Mouse (Mus musculus): Measurements from ENCODE around the gene Brd3. TPM values are rescaled to one million over a fixed set of nuclear protein-coding genes. Genes with fewer than 3 reads are reported as not detected.
A peak's percentile ranks its signal among the peaks of the same experiment; 100 is the strongest.

Gene Brd3
- total RNA-seq, 2 experiments from 2014 or later: 57.5 to 59.6 TPM

GRCm38 (mm10) chr2:27425751-27426405 is 81.6 kb downstream of the Brd3 start:
- no peak for DNase-seq

- DNase-seq: peak; percentile 55
These were observed 82.3 kb downstream of the Brd3 start for GRCm38 (mm10) chr2:27425161-27425611.

DNA sequence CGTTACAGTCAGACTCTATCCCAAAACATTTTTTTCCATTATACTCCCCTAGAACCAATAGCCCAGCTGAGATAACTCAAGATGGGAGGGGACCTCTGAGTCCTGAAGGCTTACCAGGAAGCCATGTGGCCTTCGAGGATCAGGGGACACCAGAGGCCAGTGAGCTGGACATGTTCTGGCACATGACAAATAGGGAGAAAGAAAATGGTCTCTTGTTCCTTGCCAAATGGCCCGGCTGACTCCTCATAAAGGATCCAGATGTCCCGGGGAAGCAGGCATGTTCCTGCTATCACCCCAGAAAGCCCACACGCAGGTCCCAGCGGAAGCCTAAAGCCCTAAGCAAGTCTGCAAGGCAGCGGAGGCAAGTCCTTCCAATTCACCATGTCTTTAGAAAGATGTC is 83.9 kb downstream of the Brd3 start:
- DNase-seq: peak; percentile 49

DNA sequence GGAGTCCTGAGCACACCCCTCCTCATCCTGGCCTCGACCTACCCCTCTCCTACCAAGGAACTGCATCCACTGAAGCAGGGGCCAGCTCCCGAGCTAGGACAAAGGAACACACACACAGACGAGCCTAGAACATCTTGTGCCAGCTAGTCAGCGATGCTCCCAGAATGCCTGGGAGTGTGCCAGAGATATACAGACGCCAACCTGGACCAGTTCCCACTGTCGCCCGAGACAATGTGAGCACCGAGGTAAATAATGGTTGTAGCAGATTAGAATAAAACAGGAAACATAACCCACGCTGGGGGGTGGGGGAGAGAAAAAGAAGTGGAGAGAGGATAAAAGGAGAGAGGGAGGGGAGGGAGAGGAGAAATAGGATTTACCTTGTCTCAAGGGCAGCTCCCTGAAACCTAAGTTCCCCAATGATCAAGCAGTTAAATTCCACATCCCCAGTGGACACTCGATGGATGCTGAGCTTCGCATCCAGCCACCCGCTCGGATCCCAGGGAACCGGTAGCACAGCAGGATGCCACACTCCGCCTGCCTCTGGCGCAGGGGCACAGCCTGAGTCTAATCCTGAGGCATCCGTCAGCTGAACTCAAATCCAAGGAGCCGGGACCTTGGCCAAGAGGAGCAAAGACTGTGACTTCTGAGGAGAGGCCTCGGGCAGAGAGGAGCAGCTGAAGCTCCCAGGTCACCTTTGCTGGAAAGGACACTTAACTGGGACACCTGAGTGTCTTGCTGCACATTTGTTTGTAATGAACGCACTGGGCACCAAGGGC is 86.0 kb downstream of the Brd3 start:
- DNase-seq: peak; percentile 76

DNA sequence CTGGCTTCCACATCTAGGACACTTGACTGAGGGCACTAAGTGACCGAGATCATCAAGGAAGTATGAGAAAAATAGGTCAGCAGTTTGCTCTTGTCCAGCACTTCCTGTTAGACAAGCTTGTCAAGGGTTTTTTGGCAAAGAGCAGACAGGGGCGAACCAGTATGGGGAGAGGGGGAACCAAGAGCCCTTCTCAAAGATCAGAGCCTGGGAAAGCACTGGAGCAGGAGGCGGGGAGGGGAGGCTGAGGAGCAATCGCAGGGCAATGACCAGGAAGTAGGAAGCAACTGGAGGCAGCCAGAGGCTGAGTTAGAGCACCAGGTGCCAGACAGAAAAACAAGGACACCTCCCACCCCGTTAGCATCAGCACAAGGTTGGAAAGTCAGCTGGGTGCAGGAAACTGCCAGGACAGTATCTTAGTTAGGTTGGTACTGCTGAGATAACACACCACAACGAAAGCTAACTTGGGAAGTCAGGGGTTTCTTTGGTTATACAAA is 88.8 kb downstream of the Brd3 start:
- DNase-seq: peak; percentile 42

GRCm38 (mm10) chr2:27417648-27418153 is 89.8 kb downstream of the Brd3 start:
- DNase-seq: no peak

GRCm38 (mm10) chr2:27416425-27416824 is 91.0 kb downstream of the Brd3 start:
- peak; percentile 32 for DNase-seq

GRCm38 (mm10) chr2:27415060-27415783 is 92.2 kb downstream of the Brd3 start:
- no peak for DNase-seq

GRCm38 (mm10) chr2:27413936-27414657 is 93.4 kb downstream of the Brd3 start:
- DNase-seq: peak; percentile 46

DNA sequence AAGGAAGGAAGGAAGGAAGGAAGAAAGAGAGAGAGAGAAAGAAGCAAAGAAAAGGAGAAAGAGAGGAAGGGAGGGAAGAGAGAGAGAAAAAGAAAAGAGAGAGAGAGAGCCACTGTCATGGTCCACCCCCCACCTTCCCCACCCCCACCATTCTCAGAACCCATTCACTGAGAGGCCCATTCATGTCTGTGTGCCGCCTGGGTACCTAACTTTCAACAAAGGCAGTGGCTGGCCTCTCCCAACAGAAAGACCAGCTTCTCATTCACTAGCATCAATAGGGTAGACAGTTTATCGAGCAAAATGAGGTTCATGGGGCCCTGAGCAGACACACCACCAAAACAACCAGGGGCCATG is 93.9 kb downstream of the Brd3 start:
- no peak for DNase-seq

DNA sequence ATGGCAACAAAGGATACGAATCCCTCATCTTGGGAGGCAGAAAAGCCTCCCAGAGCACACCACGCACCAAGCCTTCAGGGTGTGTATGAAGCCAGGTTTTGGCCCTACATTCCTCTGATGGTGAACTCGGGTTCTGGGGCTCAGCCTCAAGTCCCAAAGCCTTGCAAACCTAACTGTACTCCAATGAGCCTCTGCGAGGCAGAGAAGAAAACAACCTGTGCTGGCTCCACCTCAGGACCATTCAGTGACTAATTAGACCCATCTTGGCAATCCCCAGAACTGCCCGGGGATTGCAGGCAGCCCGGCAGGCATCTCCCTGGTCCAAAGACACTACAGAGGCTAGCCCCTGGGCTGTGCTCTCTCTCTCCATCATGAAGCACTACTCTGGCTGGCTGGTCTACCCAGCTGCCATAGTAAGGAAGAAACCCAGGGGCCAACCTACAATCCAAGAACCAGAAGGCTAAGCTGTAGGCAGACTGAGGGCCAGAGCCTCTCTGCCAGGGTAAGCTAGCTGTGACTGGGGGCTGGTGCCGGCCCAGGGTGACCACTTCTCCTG is 95.1 kb downstream of the Brd3 start:
- no peak for DNase-seq

GRCm38 (mm10) chr2:27411688-27412174 is 95.7 kb downstream of the Brd3 start:
- DNase-seq: peak; percentile 40

GRCm38 (mm10) chr2:27410518-27411140 is 96.8 kb downstream of the Brd3 start:
- no peak for DNase-seq

- no peak for DNase-seq
These were observed 99.3 kb downstream of the Brd3 start for GRCm38 (mm10) chr2:27408194-27408593.

GRCm38 (mm10) chr2:27406928-27407327 is 100.5 kb downstream of the Brd3 start:
- no peak for DNase-seq

GRCm38 (mm10) chr2:27405094-27405884 is 102.2 kb downstream of the Brd3 start:
- no peak for DNase-seq

DNA sequence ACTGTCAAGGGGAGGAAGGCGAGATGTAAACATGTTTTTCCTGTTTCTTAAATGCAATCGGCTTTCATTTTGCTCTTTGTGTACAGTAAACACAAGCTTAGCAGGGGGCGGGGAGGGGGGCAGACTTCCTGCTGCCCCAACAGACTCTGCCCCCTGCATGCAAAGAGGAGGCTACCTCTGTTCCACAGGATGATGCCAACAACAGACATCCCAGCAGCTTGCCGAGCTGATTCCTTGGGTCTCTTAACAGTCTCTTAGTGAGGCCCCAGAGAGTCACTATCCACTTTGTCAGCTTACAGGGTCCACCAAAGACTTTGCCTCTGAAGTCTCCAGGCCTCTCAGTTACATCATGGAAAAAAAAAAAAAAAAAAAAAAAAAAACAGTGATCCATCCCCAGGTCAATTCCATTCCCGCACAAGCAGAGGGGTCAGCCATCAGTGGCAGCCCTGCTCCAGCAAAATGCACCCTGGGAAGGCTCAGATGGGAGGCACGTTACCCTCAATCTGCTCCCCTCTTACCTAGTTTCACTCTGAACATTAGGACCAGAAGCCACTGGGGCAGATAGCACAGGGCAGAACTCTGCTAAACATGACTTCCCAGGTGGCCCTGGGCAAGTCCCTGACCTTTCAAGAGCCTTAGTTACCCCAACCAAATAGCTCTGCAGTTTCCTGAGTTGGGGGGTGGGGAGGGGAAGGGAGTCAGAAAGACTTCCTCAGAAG is 102.9 kb downstream of the Brd3 start:
- DNase-seq: no peak

DNA sequence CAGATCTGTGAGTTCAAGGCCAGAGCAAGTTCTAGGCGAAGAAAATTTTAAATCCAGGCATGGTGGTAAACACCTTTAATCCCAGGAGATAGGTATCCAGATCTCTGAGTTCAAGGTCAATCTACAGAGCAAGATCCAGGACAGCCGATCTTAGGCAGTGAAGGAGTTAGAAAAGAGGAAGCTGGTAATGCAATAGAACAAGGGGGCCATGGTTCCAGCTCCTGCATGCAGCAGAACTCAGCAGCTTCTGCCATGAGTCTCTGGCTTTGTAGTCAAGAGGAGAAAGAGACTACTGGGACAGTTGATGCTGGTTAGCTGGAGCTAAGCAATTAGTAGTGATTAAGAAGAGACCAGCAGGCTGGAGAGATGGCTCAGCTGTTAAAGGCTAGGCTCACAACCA is 105.9 kb downstream of the Brd3 start:
- no peak for DNase-seq

DNA sequence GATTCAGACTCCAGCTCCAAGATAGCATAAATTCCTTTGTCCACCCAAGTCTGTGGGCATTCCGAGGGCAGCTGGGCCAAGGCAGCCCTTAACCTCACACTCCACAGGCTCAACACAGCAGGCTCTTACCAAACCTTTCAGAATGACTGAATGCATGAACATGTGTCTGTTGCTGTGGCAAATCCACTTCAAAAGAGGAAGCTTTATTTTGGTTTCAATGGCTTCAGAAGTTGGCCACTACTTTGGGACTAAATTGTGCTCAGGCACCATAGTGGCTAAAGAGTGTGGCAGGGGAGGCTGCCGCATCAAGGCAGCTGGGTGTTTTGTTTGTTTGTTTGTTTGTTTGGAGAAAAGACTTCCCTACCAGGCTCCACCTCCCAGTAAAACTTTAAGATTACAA is 107.4 kb downstream of the Brd3 start:
- no peak for DNase-seq
